Mouse (Mus musculus) cortical plate, adult 2 months (tissue): ENCODE measurements around the gene Wipi1. TPM values are rescaled to one million over a fixed set of nuclear protein-coding genes. Genes with fewer than 3 reads are reported as not detected.
A peak's percentile ranks its signal among the peaks of the same experiment; 100 is the strongest.

Experiments
- H3K27ac ChIP-seq: fragments of 200-500 bp; 2 replicates; pipeline ENCODE4 v1.5.1; 2012; ENCODE audit warnings: low read length, control low read depth, inconsistent platforms; ENCODE audit not compliant: insufficient read depth
- H3K4me1 ChIP-seq: fragments of 200-500 bp; 2 replicates; pipeline ENCODE4 v1.6.1; 2011; ENCODE audit warnings: low read length; ENCODE audit not compliant: control insufficient read depth, insufficient read depth
- H3K4me3 ChIP-seq: fragments of 200-500 bp; 2 replicates; pipeline ENCODE4 v1.5.1; 2011; ENCODE audit warnings: mild to moderate bottlenecking, low read length, control low read depth; ENCODE audit not compliant: insufficient read depth
- CTCF ChIP-seq: fragments of 200-500 bp; IDR thresholded peaks from 2 replicates; pipeline ENCODE4 v1.5.1; 2011; ENCODE audit warnings: mild to moderate bottlenecking, control low read depth, low read length; ENCODE audit not compliant: insufficient read depth; ENCODE audit errors: extremely low read depth
- POLR2A ChIP-seq: fragments of 200-500 bp; IDR thresholded peaks from 2 replicates; pipeline ENCODE4 v1.6.1; 2011; ENCODE audit warnings: mild to moderate bottlenecking, low read length, control low read depth; ENCODE audit not compliant: insufficient read depth; ENCODE audit errors: extremely low read depth
- polyA plus RNA-seq: library from polyadenylated mRNA; depleted of rRNA; stranded (reverse); fragments of >200 nt; gene quantifications from 2 replicates; pipeline ENCODE4 v1.2.3, GENCODE M21; 2012

Gene Wipi1
- polyA plus RNA-seq, 1 experiment, result 20.2 TPM

- Histone ChIP-seq H3K4me1 (peaks cover 2% of the 10 kb centered on the region; the same call in 1 of the 2 replicates), H3K4me3 (no peak overlapping the region), H3K27ac (no peak overlapping the region)
- TF ChIP-seq POLR2A (no peak), CTCF (peak; percentile 98)
Observed at GRCm38 (mm10) chr11:109584843-109585713, 26.7 kb downstream of the Wipi1 start.

GRCm38 (mm10) chr11:109583986-109584385, 27.8 kb downstream of the Wipi1 start:
- no peak for TF ChIP-seq POLR2A
- no peak for TF ChIP-seq CTCF
- Histone ChIP-seq H3K4me1 (peaks cover 2% of the 10 kb centered on the region; the same call in 1 of the 2 replicates), H3K27ac (no peak overlapping the region), H3K4me3 (no peak overlapping the region)

- Histone ChIP-seq H3K4me1 (no peaks in the 10 kb centered on the region), H3K4me3 (no peak overlapping the region), H3K27ac (no peak overlapping the region)
- no peak for TF ChIP-seq CTCF
- no peak for TF ChIP-seq POLR2A
Observed at GRCm38 (mm10) chr11:109579999-109580398, 31.8 kb downstream of the Wipi1 start.

GRCm38 (mm10) chr11:109578536-109578935, 33.2 kb downstream of the Wipi1 start:
- H3K4me3 ChIP-seq, result no peak overlapping the region
- H3K27ac ChIP-seq, result no peak overlapping the region
- TF ChIP-seq POLR2A, result no peak
- no peaks in the 10 kb centered on the region for H3K4me1 ChIP-seq

GRCm38 (mm10) chr11:109575832-109576231, 35.9 kb downstream of the Wipi1 start:
- Histone ChIP-seq H3K4me3 (no peak overlapping the region), H3K4me1 (no peaks in the 10 kb centered on the region), H3K27ac (no peak overlapping the region)
- TF ChIP-seq CTCF (no peak), POLR2A (no peak)

- TF ChIP-seq POLR2A, result no peak
- no peak for TF ChIP-seq CTCF
- no peak overlapping the region for H3K4me3 ChIP-seq
Observed at GRCm38 (mm10) chr11:109574604-109575003, 37.2 kb downstream of the Wipi1 start.

GRCm38 (mm10) chr11:109572051-109572450, 39.7 kb downstream of the Wipi1 start:
- Histone ChIP-seq H3K4me1 (no peaks in the 10 kb centered on the region), H3K27ac (no peak overlapping the region), H3K4me3 (no peak overlapping the region)
- TF ChIP-seq POLR2A, result no peak
- no peak for TF ChIP-seq CTCF

More at GRCm38 (mm10) chr11:109574604-109575003, 37.2 kb downstream of the Wipi1 start:
- no peak overlapping the region for H3K27ac ChIP-seq
- no peaks in the 10 kb centered on the region for H3K4me1 ChIP-seq

- H3K27ac ChIP-seq, result no peak overlapping the region
- no peaks in the 10 kb centered on the region for H3K4me1 ChIP-seq
- no peak overlapping the region for H3K4me3 ChIP-seq
- TF ChIP-seq POLR2A, result no peak
- no peak for TF ChIP-seq CTCF
Observed at GRCm38 (mm10) chr11:109569809-109570208, 42.0 kb downstream of the Wipi1 start.

- TF ChIP-seq POLR2A (no peak), CTCF (no peak)
- no peak overlapping the region for H3K4me3 ChIP-seq
- no peak overlapping the region for H3K27ac ChIP-seq
- no peaks in the 10 kb centered on the region for H3K4me1 ChIP-seq
Observed at GRCm38 (mm10) chr11:109569007-109569618, 42.7 kb downstream of the Wipi1 start.
